Mouse (Mus musculus): Measurements from ENCODE around the gene Cacnb4.

GRCm38 (mm10) chr2:52475854-52476253 is 200.8 kb downstream of the Cacnb4 start:
- no peak for TF ChIP-seq CTCF (IDR thresholded peaks at IDR 0.05; ENCODE audit: low read depth, low read length)
- no peak for TF ChIP-seq POLR2A (IDR thresholded peaks at IDR 0.05; ENCODE audit: insufficient read depth, low read length)

Data from ES-Bruce4 (cell line).